10 mouse cellular contexts compared by ENCODE assay signal in the genomic region with DNA sequence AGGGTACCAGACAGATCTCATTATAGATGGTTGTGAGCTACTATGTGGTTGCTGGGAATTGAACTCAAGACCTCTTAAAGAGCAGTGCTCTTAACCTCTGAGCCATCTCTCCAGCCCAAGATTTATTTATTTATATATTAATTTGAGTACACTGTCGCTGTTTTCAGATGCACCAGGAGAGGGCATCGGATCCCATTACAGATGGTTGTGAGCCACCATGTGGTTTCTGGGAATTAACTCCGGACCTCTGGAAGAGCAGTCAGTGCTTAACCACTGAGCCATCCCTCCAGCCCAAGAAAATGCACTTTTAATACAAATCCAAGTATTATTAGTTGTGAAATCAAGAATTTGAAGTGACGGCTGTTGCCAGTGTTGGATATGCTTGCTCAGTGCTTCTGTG. TPM values are rescaled to one million over a fixed set of nuclear protein-coding genes. Genes with fewer than 3 reads are reported as not detected.
DNase-seq lines count a peak whose midpoint lies in the region; ATAC-seq and TF ChIP-seq lines count a peak whose summit lies in the region.
"Had no signal": no experiment of that assay in that cellular context is flagged by ENCODE, and none has a peak within 500 bp of the region (broad histone marks: within the 10 kb centered on the region; RNA-seq: fewer than 3 reads in every experiment).

No protein-coding gene starts in this region.

- no peak overlapping the region for H3K9ac ChIP-seq in heart, embryonic 11.5 days (ENCODE audit: low read depth, low read length)
- no peak overlapping the region for H3K9ac ChIP-seq in lung, postnatal 0 days (replicated peaks; ENCODE audit: low read depth)
- H3K9ac ChIP-seq: forebrain, embryonic 13.5 days had no signal

- H3K27ac ChIP-seq in heart, embryonic 11.5 days (ENCODE audit: low read depth, low read length): no peak overlapping the region
- no peak overlapping the region for H3K27ac ChIP-seq in lung, postnatal 0 days (ENCODE audit: low read length)
- H3K27ac ChIP-seq: forebrain, embryonic 13.5 days had no signal

- H3K27me3 ChIP-seq in heart, embryonic 11.5 days (ENCODE audit: control insufficient read depth, insufficient read depth, low read length): no peaks in the 10 kb centered on the region
- no peaks in the 10 kb centered on the region for H3K27me3 ChIP-seq in lung, postnatal 0 days (replicated peaks; ENCODE audit: insufficient read depth, low read length)
- H3K27me3 ChIP-seq: forebrain, embryonic 13.5 days had no signal

- ATAC-seq in heart, embryonic 11.5 days (replicated peaks; ENCODE audit: insufficient number of reproducible peaks, low FRiP score, low TSS enrichment): no peak
- no peak for ATAC-seq in lung, postnatal 0 days
- ATAC-seq: forebrain, embryonic 13.5 days had no signal

- 78% methylated on average over 4 of the region's 4 CpGs for WGBS in heart, embryonic 11.5 days (ENCODE audit: insufficient replicate concordance)
- WGBS in lung, postnatal 0 days: 77% methylated on average over 4 of the region's 4 CpGs

- peak; percentile 43 for DNase-seq in heart, postnatal 4 days
- DNase-seq in lung, postnatal 0 days (ENCODE audit: low spot score): no peak
- no peak for DNase-seq in lung, postnatal 25 days (ENCODE audit: low spot score)
- peak; percentile 28 for DNase-seq in WW6 (ENCODE audit: low read depth, low spot score)
- peak; percentile 37 to 50 for DNase-seq in kidney, postnatal 4 days
- no peak for DNase-seq in gastrocnemius, adult 8-10 months (ENCODE audit: low spot score in 2 of 2)
- DNase-seq: cerebellum, adult 8-10 months; layer of hippocampus, adult 9-11 months had no signal

- H3K36me3 ChIP-seq in heart, embryonic 11.5 days (ENCODE audit: control insufficient read depth, insufficient read depth, low read length): peaks cover 11% of the 10 kb centered on the region; the same call in 1 of the 2 replicates
- H3K36me3 ChIP-seq in lung, postnatal 0 days (ENCODE audit: insufficient read depth, low read length): peaks cover 15% of the 10 kb centered on the region; the same call in 1 of the 2 replicates

- no peaks in the 10 kb centered on the region for H3K9me3 ChIP-seq in heart, embryonic 11.5 days (replicated peaks; ENCODE audit: control insufficient read depth, low read length)
- no peaks in the 10 kb centered on the region for H3K9me3 ChIP-seq in lung, postnatal 0 days (ENCODE audit: low read length)
- H3K9me3 ChIP-seq: forebrain, embryonic 13.5 days had no signal

- H3K4me2 ChIP-seq in heart, embryonic 11.5 days: no peak overlapping the region
- no peak overlapping the region for H3K4me2 ChIP-seq in lung, postnatal 0 days (replicated peaks; ENCODE audit: low read depth, low read length)
- H3K4me2 ChIP-seq: forebrain, embryonic 13.5 days had no signal

- no peak for TF ChIP-seq EP300 in lung, postnatal 0 days (IDR thresholded peaks at IDR 0.05)

- TF ChIP-seq CTCF in lung, postnatal 0 days (IDR thresholded peaks at IDR 0.05): peak; percentile 44

- H3K4me3 ChIP-seq in heart, embryonic 11.5 days (ENCODE audit: low read depth, low read length): no peak overlapping the region
- H3K4me3 ChIP-seq in lung, postnatal 0 days (ENCODE audit: low read depth, low read length): no peak overlapping the region
- H3K4me3 ChIP-seq: forebrain, embryonic 13.5 days had no signal

- H3K4me1 ChIP-seq in heart, embryonic 11.5 days (ENCODE audit: control insufficient read depth, insufficient read depth, low read length): no peaks in the 10 kb centered on the region
- no peaks in the 10 kb centered on the region for H3K4me1 ChIP-seq in lung, postnatal 0 days (ENCODE audit: insufficient read depth, low read depth, low read length)
- H3K4me1 ChIP-seq: forebrain, embryonic 13.5 days had no signal

RNA-seq across cellular contexts. Expression of a gene that starts 32.8 kb away (rescaled TPM):
- total RNA-seq in heart, postnatal 4 days (2021): 10 to 100 TPM; 60.1 TPM
- polyA plus RNA-seq in heart, embryonic 11.5 days (2014; fragmentation: Nextera tagmentation; extraction: Ambion mirVana): 41.4 and 51.7 TPM in 2 replicates
- polyA plus RNA-seq in lung, postnatal 0 days (2015; fragmentation: Nextera tagmentation; extraction: Ambion mirVana): 74.5 and 83.9 TPM in 2 replicates
- total RNA-seq in gastrocnemius, adult 8-10 months (2022): 10 to 100 TPM; 25.3 to 34.4 (median 28.3) TPM

RNA-seq across cellular contexts. Expression of a gene that starts 37.5 kb away (rescaled TPM):
- total RNA-seq in heart, postnatal 4 days (2021): 100 to 1,000 TPM; 125 to 139 TPM
- polyA plus RNA-seq in heart, embryonic 11.5 days (2014; fragmentation: Nextera tagmentation; extraction: Ambion mirVana): 38.7 TPM in 2 replicates
- 44.6 and 52.1 TPM in 2 replicates for polyA plus RNA-seq in lung, postnatal 0 days (2015; fragmentation: Nextera tagmentation; extraction: Ambion mirVana)
- total RNA-seq in gastrocnemius, adult 8-10 months (2022): 10 to 100 TPM; 33.9 to 51.0 (median 36.5) TPM

Comparison
In these comparisons a context has a peak if more than half of its experiments do, and no peak if none do; other contexts are left out.
1. DNase-seq: peak in heart, postnatal 4 days (single experiment), WW6 (single experiment) and kidney, postnatal 4 days (2 of 2); none in lung, postnatal 0 days (single experiment), lung, postnatal 25 days (single experiment) and gastrocnemius, adult 8-10 months (0 of 2).